Mouse (Mus musculus) stomach, postnatal 0 days (tissue): ENCODE measurements at regions not wholly inside any gene's neighbourhood (a gene's known extent, or its start where the extent isn't known, plus 50 kb on each side); places are given as distances from the start of the nearest gene placed in this dataset.

Source experiments
- ATAC-seq: fragments of 200-750 bp; cut with Nextera tagmentation; 2 replicates; pipeline ENCODE4 v1.8.0; 2017; ENCODE audit not compliant: low FRiP score, low TSS enrichment
- DNase-seq: peaks from one replicate; pipeline ENCODE4 v3.0.0-alpha.2; 2016; ENCODE audit warnings: low spot score
- H3K27ac ChIP-seq: fragments of 300-500 bp; sonication (generic); replicated peaks from 2 replicates; pipeline ENCODE4 v1.5.1; 2014; ENCODE audit warnings: mild to moderate bottlenecking, control low read depth
- H3K27me3 ChIP-seq: fragments of 300-500 bp; sonication (generic); 2 replicates; pipeline ENCODE4 v1.6.1; 2014; ENCODE audit warnings: low read length; ENCODE audit not compliant: control insufficient read depth, insufficient read depth
- H3K36me3 ChIP-seq: fragments of 300-500 bp; sonication (generic); 2 replicates; pipeline ENCODE4 v1.6.1; 2014; ENCODE audit warnings: low read length, mixed read lengths; ENCODE audit not compliant: control insufficient read depth, insufficient read depth
- H3K4me1 ChIP-seq: fragments of 300-500 bp; sonication (generic); replicated peaks from 2 replicates; pipeline ENCODE4 v1.6.1; 2014; ENCODE audit warnings: antibody characterized with exemption; ENCODE audit not compliant: control insufficient read depth, insufficient read depth
- H3K4me2 ChIP-seq: fragments of 300-500 bp; sonication (generic); replicated peaks from 2 replicates; pipeline ENCODE4 v1.6.1; 2014; ENCODE audit warnings: low read depth, mild to moderate bottlenecking, control low read depth, moderate library complexity
- H3K4me3 ChIP-seq: fragments of 300-500 bp; sonication (generic); 2 replicates; pipeline ENCODE4 v1.5.1; 2014; ENCODE audit warnings: low read depth, low read length, control low read depth
- H3K9ac ChIP-seq: fragments of 300-500 bp; sonication (generic); 2 replicates; pipeline ENCODE4 v1.6.1; 2014; ENCODE audit warnings: mild to moderate bottlenecking, low read length, control low read depth, mixed read lengths
- H3K9me3 ChIP-seq: fragments of 300-500 bp; sonication (generic); 2 replicates; pipeline ENCODE4 v1.6.1; 2016; ENCODE audit warnings: low read length; ENCODE audit not compliant: control insufficient read depth
- CTCF ChIP-seq: IDR thresholded peaks from 2 replicates; pipeline ENCODE4 v1.5.1; 2016; ENCODE audit warnings: antibody characterized with exemption, low read depth, mild to moderate bottlenecking, moderate library complexity
- EP300 ChIP-seq: optimal IDR thresholded peaks from 2 replicates; pipeline ENCODE3; 2016; ENCODE audit warnings: antibody characterized with exemption
- WGBS: fragments of 180-500 bp; shearing (Covaris S2); extraction: QIAGEN DNeasy Blood & Tissue Kit; methylation state at CpG from one replicate; pipeline ENCODE4 v1.1.7; 2014; 5-methylcytosine and 5-hydroxymethylcytosine counted together

DNA sequence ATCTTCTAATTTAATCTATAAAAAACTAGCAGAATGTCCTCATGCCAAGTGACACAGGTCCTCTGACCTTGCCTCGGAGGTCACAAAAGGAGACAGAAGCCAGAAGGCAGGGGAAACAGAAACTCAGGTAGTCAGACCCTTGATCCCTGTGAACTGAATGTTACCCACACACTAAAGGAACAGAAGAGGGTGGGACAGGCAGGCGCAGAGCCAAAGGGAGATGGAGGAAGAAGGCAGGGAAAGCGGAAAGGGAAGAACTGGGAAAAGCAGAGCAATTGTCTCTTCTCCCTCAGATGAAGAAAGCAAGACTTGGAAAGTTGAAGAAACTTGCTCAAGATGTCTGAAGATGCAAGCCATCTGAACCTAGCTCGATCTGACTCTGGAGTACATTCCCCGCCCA, 62.7 kb upstream of the Gm15217 start:
- 84% methylated on average over 5 of the region's 5 CpGs for WGBS
- H3K27ac ChIP-seq = no peak overlapping the region
- no peak for ATAC-seq
- TF ChIP-seq EP300 (no peak), CTCF (no peak)
- no peak for DNase-seq
- no peaks in the 10 kb centered on the region for H3K9me3 ChIP-seq
- H3K27me3 ChIP-seq = no peaks in the 10 kb centered on the region
- no peak overlapping the region for H3K4me2 ChIP-seq
- no peak overlapping the region for H3K9ac ChIP-seq
- no peaks in the 10 kb centered on the region for H3K36me3 ChIP-seq
- H3K4me1 ChIP-seq = no peaks in the 10 kb centered on the region
- H3K4me3 ChIP-seq = no peak overlapping the region

DNA sequence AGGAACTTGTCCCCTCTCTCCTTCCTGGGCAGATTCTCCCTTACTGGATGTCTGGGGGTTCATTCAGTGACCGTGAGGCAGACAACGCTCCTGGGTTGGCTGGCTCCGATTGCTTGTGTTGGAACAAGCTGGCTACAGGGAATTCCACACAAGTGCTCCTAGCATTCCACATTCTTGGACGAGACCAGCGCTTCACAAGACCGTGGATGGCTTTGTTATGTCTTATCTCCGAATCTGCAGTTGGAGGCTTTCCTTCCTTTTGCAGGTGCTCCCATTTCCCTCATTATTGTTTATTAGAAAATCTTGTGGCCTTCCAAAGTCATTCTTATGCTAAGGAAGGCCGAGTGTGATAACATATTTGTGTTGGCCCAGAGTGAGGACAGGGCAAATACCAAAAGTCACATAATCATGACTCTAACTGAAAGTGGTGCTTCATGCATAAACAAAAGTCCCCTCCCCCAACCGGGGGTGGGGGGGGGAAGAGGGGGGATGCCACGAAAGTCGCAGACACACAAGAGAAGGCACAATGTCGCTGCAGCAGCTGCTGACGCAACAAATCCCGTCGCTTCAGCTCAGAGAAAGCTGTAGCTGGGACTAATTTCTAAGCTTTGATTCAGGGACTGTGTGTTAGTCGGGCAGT, 61.7 kb upstream of the Gm15217 start:
- WGBS = 53% methylated on average over 16 of the region's 16 CpGs
- Histone ChIP-seq H3K27me3 (no peaks in the 10 kb centered on the region), H3K36me3 (no peaks in the 10 kb centered on the region), H3K4me2 (no peak overlapping the region), H3K9ac (no peak overlapping the region), H3K4me3 (no peak overlapping the region), H3K4me1 (no peaks in the 10 kb centered on the region), H3K27ac (no peak overlapping the region), H3K9me3 (no peaks in the 10 kb centered on the region)
- no peak for ATAC-seq
- no peak for DNase-seq
- no peak for TF ChIP-seq EP300
- no peak for TF ChIP-seq CTCF

DNA sequence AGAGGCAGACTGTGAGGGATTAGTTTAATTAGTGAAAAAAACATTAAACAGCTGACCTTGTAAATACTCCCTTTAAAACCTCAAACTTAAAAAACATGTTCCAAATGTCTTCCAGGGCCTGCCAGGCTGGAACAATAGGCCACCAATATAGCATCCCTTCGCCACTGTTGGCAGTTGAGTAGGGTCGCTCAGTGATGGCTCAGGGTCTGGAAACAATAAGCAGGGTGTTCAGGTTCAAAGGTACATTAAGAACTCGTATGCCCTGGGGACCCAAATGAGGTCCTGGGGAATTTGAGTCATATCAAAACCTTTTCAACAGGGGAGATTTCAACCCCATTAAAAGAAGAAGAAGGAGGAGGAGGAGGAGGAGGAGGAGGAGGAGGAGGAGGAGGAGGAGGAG, 51.1 kb upstream of the Gm15217 start:
- H3K9me3 ChIP-seq = no peaks in the 10 kb centered on the region
- no peak for DNase-seq
- ATAC-seq = no peak
- no peak overlapping the region for H3K27ac ChIP-seq
- 86% methylated on average over 3 of the region's 3 CpGs for WGBS
- H3K4me2 ChIP-seq = no peak overlapping the region
- no peaks in the 10 kb centered on the region for H3K27me3 ChIP-seq
- no peaks in the 10 kb centered on the region for H3K4me1 ChIP-seq
- no peak overlapping the region for H3K9ac ChIP-seq
- H3K36me3 ChIP-seq = no peaks in the 10 kb centered on the region
- no peak overlapping the region for H3K4me3 ChIP-seq
- TF ChIP-seq EP300 = no peak
